Mouse (Mus musculus) E14TG2a.4 (cell line): ENCODE results near the gene Fabp7.

Experiments
- CTCF ChIP-seq: conservative IDR thresholded peaks from 2 replicates; pipeline ENCODE4 v1.5.1; 2014; ENCODE audit warnings: low read length
- NANOG ChIP-seq: IDR thresholded peaks from 2 replicates; pipeline ENCODE4 v1.6.1; 2014; ENCODE audit warnings: borderline replicate concordance, low read length, mixed read lengths
- POU5F1 ChIP-seq: IDR thresholded peaks from 2 replicates; pipeline ENCODE4 v1.6.1; 2014; ENCODE audit warnings: low read length, borderline replicate concordance

- TF ChIP-seq CTCF (no peak), NANOG (no peak), POU5F1 (no peak)
Observed at GRCm38 (mm10) chr10:57753343-57753742, 31.3 kb upstream of the Fabp7 start.
